Mouse (Mus musculus) retina, embryonic 14.5 days (tissue): ENCODE data around the gene Lzts2.
"Not testable (repeated sequence)": the region's sequence is repeated elsewhere in the genome, so short reads cannot be mapped to it uniquely, and the experiment has no call there.

Experiments
- DNase-seq: peaks from one replicate; pipeline ENCODE4 v3.0.0-alpha.2; 2015; ENCODE audit warnings: low spot score

The Lzts2 gene

GRCm38 (mm10) chr19:45025937-45026568 is 11.8 kb downstream of the Lzts2 start:
- no peak for DNase-seq

- DNase-seq, result no peak
Measured at GRCm38 (mm10) chr19:45026958-45027670, 12.9 kb downstream of the Lzts2 start.

GRCm38 (mm10) chr19:45027848-45028247 is 13.6 kb downstream of the Lzts2 start:
- peak; percentile 44 for DNase-seq

- DNase-seq, result no peak
Measured at GRCm38 (mm10) chr19:45028746-45029145, 14.5 kb downstream of the Lzts2 start.

GRCm38 (mm10) chr19:45029571-45029970 is 15.4 kb downstream of the Lzts2 start:
- no peak for DNase-seq

- DNase-seq, result peak; percentile 84
Measured at GRCm38 (mm10) chr19:45030111-45030510, 15.9 kb downstream of the Lzts2 start.

- DNase-seq, result peak; percentile 95
Measured at GRCm38 (mm10) chr19:45030746-45031693, 16.8 kb downstream of the Lzts2 start.

- peak; percentile 93 for DNase-seq
Measured at GRCm38 (mm10) chr19:45031780-45032179, 17.6 kb downstream of the Lzts2 start.

GRCm38 (mm10) chr19:45032570-45033332 is 18.5 kb downstream of the Lzts2 start:
- DNase-seq, result peak; percentile 48

- DNase-seq, result peak; percentile 70
Measured at GRCm38 (mm10) chr19:45036867-45037266, 22.7 kb downstream of the Lzts2 start.

GRCm38 (mm10) chr19:45038198-45038597 is 24.0 kb downstream of the Lzts2 start:
- DNase-seq, result not testable (repeated sequence)

GRCm38 (mm10) chr19:45040214-45040613 is 26.0 kb downstream of the Lzts2 start:
- no peak for DNase-seq

GRCm38 (mm10) chr19:45044389-45044927 is 30.2 kb downstream of the Lzts2 start:
- no peak for DNase-seq

- DNase-seq, result no peak
Measured at GRCm38 (mm10) chr19:45045236-45045635, 31.0 kb downstream of the Lzts2 start.

- no peak for DNase-seq
Measured at GRCm38 (mm10) chr19:45045651-45046050, 31.4 kb downstream of the Lzts2 start, which contains the start of gene Pdzd7. Gene Pdzd7 (minus strand): TSS chr19:45045717.

GRCm38 (mm10) chr19:45046523-45047321 is 32.5 kb downstream of the Lzts2 start:
- DNase-seq, result peak; percentile 87

- DNase-seq, result peak; percentile 85
Measured at GRCm38 (mm10) chr19:45047417-45047934, 33.3 kb downstream of the Lzts2 start, which contains the start of gene Sfxn3. Gene Sfxn3 (plus strand): TSS chr19:45047503.

GRCm38 (mm10) chr19:45047935-45048643 is 33.9 kb downstream of the Lzts2 start:
- no peak for DNase-seq

GRCm38 (mm10) chr19:45048644-45049365 is 34.6 kb downstream of the Lzts2 start:
- no peak for DNase-seq
